Mouse (Mus musculus) cortical plate, adult 2 months (tissue): ENCODE data around the gene Nxpe4. TPM values are rescaled to one million over a fixed set of nuclear protein-coding genes. Genes with fewer than 3 reads are reported as not detected.

Source experiments
- H3K27ac ChIP-seq: fragments of 200-500 bp; 2 replicates; pipeline ENCODE4 v1.5.1; 2012; ENCODE audit warnings: low read length, control low read depth, inconsistent platforms; ENCODE audit not compliant: insufficient read depth
- H3K4me1 ChIP-seq: fragments of 200-500 bp; 2 replicates; pipeline ENCODE4 v1.6.1; 2011; ENCODE audit warnings: low read length; ENCODE audit not compliant: control insufficient read depth, insufficient read depth
- H3K4me3 ChIP-seq: fragments of 200-500 bp; 2 replicates; pipeline ENCODE4 v1.5.1; 2011; ENCODE audit warnings: mild to moderate bottlenecking, low read length, control low read depth; ENCODE audit not compliant: insufficient read depth
- CTCF ChIP-seq: fragments of 200-500 bp; IDR thresholded peaks from 2 replicates; pipeline ENCODE4 v1.5.1; 2011; ENCODE audit warnings: mild to moderate bottlenecking, control low read depth, low read length; ENCODE audit not compliant: insufficient read depth; ENCODE audit errors: extremely low read depth
- POLR2A ChIP-seq: fragments of 200-500 bp; IDR thresholded peaks from 2 replicates; pipeline ENCODE4 v1.6.1; 2011; ENCODE audit warnings: mild to moderate bottlenecking, low read length, control low read depth; ENCODE audit not compliant: insufficient read depth; ENCODE audit errors: extremely low read depth
- polyA plus RNA-seq: library from polyadenylated mRNA; depleted of rRNA; stranded (reverse); fragments of >200 nt; gene quantifications from 2 replicates; pipeline ENCODE4 v1.2.3, GENCODE M21; 2012

The Nxpe4 gene
- polyA plus RNA-seq, 1 experiment, result 11.8 TPM

GRCm38 (mm10) chr9:48353148-48353698 is 191.4 kb downstream of the Nxpe4 start, which contains the start of gene Nxpe2:
Nxpe2 (minus strand) TSS chr9:48353454.
- H3K27ac ChIP-seq, result peak within 1 kb of the TSS; percentile 80
- TF ChIP-seq POLR2A (no peak), CTCF (no peak)

GRCm38 (mm10) chr9:48354122-48354521 is 192.3 kb downstream of the Nxpe4 start:
- no peaks in the 10 kb centered on the region for H3K4me1 ChIP-seq
- peak overlapping the region; percentile 80; the same call in 1 of the 2 replicates for H3K27ac ChIP-seq
- H3K4me3 ChIP-seq, result no peak overlapping the region
- no peak for TF ChIP-seq CTCF
- TF ChIP-seq POLR2A, result no peak

More at GRCm38 (mm10) chr9:48353148-48353698, 191.4 kb downstream of the Nxpe4 start, which contains the start of gene Nxpe2:
- Histone ChIP-seq H3K4me3 (no peak within 1 kb of the TSS), H3K4me1 (no peaks in the 10 kb centered on the region)

- no peak overlapping the region for H3K27ac ChIP-seq
- no peaks in the 10 kb centered on the region for H3K4me1 ChIP-seq
- no peak overlapping the region for H3K4me3 ChIP-seq
- TF ChIP-seq CTCF (peak; percentile 94), POLR2A (no peak)
These were observed 193.0 kb downstream of the Nxpe4 start for GRCm38 (mm10) chr9:48354793-48355192.

- Histone ChIP-seq H3K27ac (no peak overlapping the region), H3K4me1 (no peaks in the 10 kb centered on the region), H3K4me3 (no peak overlapping the region)
- TF ChIP-seq CTCF (no peak), POLR2A (no peak)
These were observed 195.3 kb downstream of the Nxpe4 start for GRCm38 (mm10) chr9:48357097-48357496.

GRCm38 (mm10) chr9:48360826-48361225 is 199.0 kb downstream of the Nxpe4 start:
- no peaks in the 10 kb centered on the region for H3K4me1 ChIP-seq
- no peak overlapping the region for H3K27ac ChIP-seq
- H3K4me3 ChIP-seq, result no peak overlapping the region
- no peak for TF ChIP-seq CTCF
- TF ChIP-seq POLR2A, result no peak

- Histone ChIP-seq H3K27ac (no peak overlapping the region), H3K4me3 (no peak overlapping the region), H3K4me1 (no peaks in the 10 kb centered on the region)
- TF ChIP-seq POLR2A, result no peak
- TF ChIP-seq CTCF, result no peak
These were observed 200.2 kb downstream of the Nxpe4 start for GRCm38 (mm10) chr9:48361815-48362631.

GRCm38 (mm10) chr9:48362743-48363142 is 200.9 kb downstream of the Nxpe4 start:
- no peak overlapping the region for H3K27ac ChIP-seq
- H3K4me1 ChIP-seq, result no peaks in the 10 kb centered on the region
- TF ChIP-seq CTCF (no peak), POLR2A (no peak)
- no peak overlapping the region for H3K4me3 ChIP-seq

- H3K27ac ChIP-seq, result no peak overlapping the region
- no peak for TF ChIP-seq POLR2A
- no peak for TF ChIP-seq CTCF
- no peak overlapping the region for H3K4me3 ChIP-seq
- no peaks in the 10 kb centered on the region for H3K4me1 ChIP-seq
These were observed 211.5 kb downstream of the Nxpe4 start for GRCm38 (mm10) chr9:48373232-48373878.

GRCm38 (mm10) chr9:48374357-48374756 is 212.5 kb downstream of the Nxpe4 start:
- no peak for TF ChIP-seq POLR2A
- TF ChIP-seq CTCF, result no peak
- H3K4me3 ChIP-seq, result no peak overlapping the region
- H3K4me1 ChIP-seq, result no peaks in the 10 kb centered on the region
- H3K27ac ChIP-seq, result no peak overlapping the region
